ENCODE assay signal across 18 mouse cellular contexts in genomic region chr3:52390321-52390720, GRCm38 (mm10).
DNase-seq lines count a peak whose midpoint lies in the region; ATAC-seq lines count a peak whose summit lies in the region.
"Had no signal": no experiment of that assay in that cellular context is flagged by ENCODE, and none has a peak within 500 bp of the region (broad histone marks: within the 10 kb centered on the region; RNA-seq: fewer than 3 reads in every experiment).

No protein-coding gene starts in this region.

- H3K4me1 ChIP-seq in kidney, embryonic 15.5 days = no peaks in the 10 kb centered on the region
- no peaks in the 10 kb centered on the region for H3K4me1 ChIP-seq in kidney, embryonic 14.5 days (ENCODE audit: control insufficient read depth, insufficient read depth, low read length)
- H3K4me1 ChIP-seq in megakaryocyte, embryonic 14.5 days = peaks cover 5% of the 10 kb centered on the region
- no peaks in the 10 kb centered on the region for H3K4me1 ChIP-seq in liver, embryonic 11.5 days (replicated peaks; ENCODE audit: control insufficient read depth, insufficient read depth, low read length)
- no peaks in the 10 kb centered on the region for H3K4me1 ChIP-seq in hindbrain, embryonic 11.5 days (replicated peaks; ENCODE audit: control insufficient read depth, insufficient read depth, low read length)
- H3K4me1 ChIP-seq: neural tube, embryonic 13.5 days had no signal

- H3K27ac ChIP-seq in kidney, embryonic 15.5 days = peak overlapping the region; percentile 58
- H3K27ac ChIP-seq in kidney, embryonic 14.5 days (ENCODE audit: low read depth, low read length) = no peak overlapping the region
- no peak overlapping the region for H3K27ac ChIP-seq in liver, embryonic 11.5 days (ENCODE audit: low read depth, low read length)
- no peak overlapping the region for H3K27ac ChIP-seq in hindbrain, embryonic 11.5 days (ENCODE audit: low read depth, low read length)
- H3K27ac ChIP-seq: forebrain, embryonic 12.5 days; heart, embryonic 13.5 days; hindbrain, postnatal 0 days; lung, embryonic 15.5 days; midbrain, embryonic 10.5 days; neural tube, embryonic 13.5 days had no signal

- WGBS in kidney, embryonic 15.5 days = 82% methylated on average over 7 of the region's 7 CpGs
- 78% methylated on average over 7 of the region's 7 CpGs for WGBS in kidney, embryonic 14.5 days
- 71% methylated on average over 7 of the region's 7 CpGs for WGBS in liver, embryonic 11.5 days
- WGBS in hindbrain, embryonic 11.5 days = 86% methylated on average over 7 of the region's 7 CpGs

- H3K4me2 ChIP-seq in kidney, embryonic 15.5 days = no peak overlapping the region
- H3K4me2 ChIP-seq in kidney, embryonic 14.5 days (replicated peaks; ENCODE audit: low read depth, low read length) = no peak overlapping the region
- H3K4me2 ChIP-seq in liver, embryonic 11.5 days = no peak overlapping the region
- no peak overlapping the region for H3K4me2 ChIP-seq in hindbrain, embryonic 11.5 days (replicated peaks; ENCODE audit: low read depth, low read length)
- H3K4me2 ChIP-seq: forebrain, embryonic 12.5 days; heart, embryonic 13.5 days; lung, embryonic 15.5 days; neural tube, embryonic 13.5 days had no signal

- DNase-seq in B cell, adult 2 months = peak; percentile 35 to 37
- peak; percentile 91 for DNase-seq in R1 (ENCODE audit: low read depth, low spot score)
- DNase-seq in liver, embryonic 11.5 days (ENCODE audit: low spot score) = no peak
- DNase-seq in urinary bladder, postnatal 14 days (ENCODE audit: low spot score) = no peak
- no peak for DNase-seq in hindbrain, embryonic 11.5 days (ENCODE audit: low spot score)
- DNase-seq: cerebellum, postnatal 10 days; heart, postnatal 36 days; kidney, adult 9 months; right cerebral cortex, postnatal 25 days had no signal

- H3K27me3 ChIP-seq in kidney, embryonic 15.5 days = no peaks in the 10 kb centered on the region
- H3K27me3 ChIP-seq in kidney, embryonic 14.5 days (ENCODE audit: control insufficient read depth, insufficient read depth, low read length) = no peaks in the 10 kb centered on the region
- H3K27me3 ChIP-seq in megakaryocyte, embryonic 14.5 days (replicated peaks) = peaks cover 10% of the 10 kb centered on the region
- H3K27me3 ChIP-seq in liver, embryonic 11.5 days (replicated peaks; ENCODE audit: control insufficient read depth, insufficient read depth, low read length) = no peaks in the 10 kb centered on the region
- H3K27me3 ChIP-seq in hindbrain, embryonic 11.5 days (ENCODE audit: control insufficient read depth, insufficient read depth, low read length) = no peaks in the 10 kb centered on the region
- H3K27me3 ChIP-seq: forebrain, embryonic 12.5 days; heart, embryonic 13.5 days; lung, embryonic 15.5 days; neural tube, embryonic 13.5 days had no signal

- H3K4me3 ChIP-seq in kidney, embryonic 15.5 days (replicated peaks) = no peak overlapping the region
- no peak overlapping the region for H3K4me3 ChIP-seq in kidney, embryonic 14.5 days (ENCODE audit: low read length)
- peak overlapping the region; percentile 35 for H3K4me3 ChIP-seq in megakaryocyte, embryonic 14.5 days (replicated peaks)
- no peak overlapping the region for H3K4me3 ChIP-seq in liver, embryonic 11.5 days (ENCODE audit: low read depth, low read length)
- H3K4me3 ChIP-seq in hindbrain, embryonic 11.5 days (ENCODE audit: low read depth, low read length) = no peak overlapping the region
- H3K4me3 ChIP-seq: forebrain, embryonic 12.5 days; heart, embryonic 13.5 days; lung, embryonic 15.5 days; midbrain, embryonic 10.5 days; neural tube, embryonic 13.5 days had no signal

- no peaks in the 10 kb centered on the region for H3K36me3 ChIP-seq in kidney, embryonic 15.5 days
- H3K36me3 ChIP-seq in kidney, embryonic 14.5 days (ENCODE audit: control insufficient read depth, insufficient read depth, low read length) = no peaks in the 10 kb centered on the region
- no peaks in the 10 kb centered on the region for H3K36me3 ChIP-seq in megakaryocyte, embryonic 14.5 days (replicated peaks; ENCODE audit: low read length)
- no peaks in the 10 kb centered on the region for H3K36me3 ChIP-seq in liver, embryonic 11.5 days (ENCODE audit: control insufficient read depth, insufficient read depth, low read length)
- H3K36me3 ChIP-seq in hindbrain, embryonic 11.5 days (ENCODE audit: control insufficient read depth, insufficient read depth, low read length) = no peaks in the 10 kb centered on the region
- H3K36me3 ChIP-seq: forebrain, embryonic 12.5 days; heart, embryonic 13.5 days; lung, embryonic 15.5 days; midbrain, embryonic 10.5 days; neural tube, embryonic 13.5 days had no signal

- no peaks in the 10 kb centered on the region for H3K9me3 ChIP-seq in kidney, embryonic 15.5 days (replicated peaks)
- H3K9me3 ChIP-seq in kidney, embryonic 14.5 days (ENCODE audit: control insufficient read depth, low read length) = no peaks in the 10 kb centered on the region
- H3K9me3 ChIP-seq in megakaryocyte, embryonic 14.5 days = peaks cover 7% of the 10 kb centered on the region; the same call in 1 of the 2 replicates
- H3K9me3 ChIP-seq in liver, embryonic 11.5 days (ENCODE audit: control insufficient read depth, low read length) = no peaks in the 10 kb centered on the region
- H3K9me3 ChIP-seq in hindbrain, embryonic 11.5 days (ENCODE audit: control insufficient read depth, low read length) = no peaks in the 10 kb centered on the region
- H3K9me3 ChIP-seq: forebrain, embryonic 12.5 days; heart, embryonic 13.5 days; lung, embryonic 15.5 days; midbrain, embryonic 10.5 days; neural tube, embryonic 13.5 days had no signal

- no peak overlapping the region for H3K9ac ChIP-seq in kidney, embryonic 15.5 days
- no peak overlapping the region for H3K9ac ChIP-seq in kidney, embryonic 14.5 days (ENCODE audit: low read depth, low read length)
- no peak overlapping the region for H3K9ac ChIP-seq in liver, embryonic 11.5 days (ENCODE audit: low read depth, low read length)
- H3K9ac ChIP-seq in hindbrain, embryonic 11.5 days (ENCODE audit: low read depth, low read length) = no peak overlapping the region
- H3K9ac ChIP-seq: forebrain, embryonic 12.5 days; heart, embryonic 13.5 days; lung, embryonic 15.5 days; neural tube, embryonic 13.5 days had no signal

- ATAC-seq in kidney, embryonic 15.5 days (replicated peaks; ENCODE audit: low FRiP score) = no peak
- ATAC-seq in kidney, embryonic 14.5 days (ENCODE audit: low FRiP score, low TSS enrichment) = no peak
- no peak for ATAC-seq in liver, embryonic 11.5 days (replicated peaks; ENCODE audit: low FRiP score)
- ATAC-seq in hindbrain, embryonic 11.5 days (ENCODE audit: low FRiP score) = no peak
- ATAC-seq: hindbrain, postnatal 0 days had no signal

Comparison
In these comparisons a context has a peak if more than half of its experiments do, and no peak if none do; other contexts are left out.
1. DNase-seq: peak in B cell, adult 2 months (2 of 2) and R1 (single experiment); none in liver, embryonic 11.5 days (single experiment), urinary bladder, postnatal 14 days (single experiment) and hindbrain, embryonic 11.5 days (single experiment).